Mouse (Mus musculus) hematopoietic multipotent progenitor cell, adult 10-12 weeks (in vitro differentiated cells): ENCODE measurements around the gene Pld1. TPM values are rescaled to one million over a fixed set of nuclear protein-coding genes. Genes with fewer than 3 reads are reported as not detected.

Experiments
- polyA plus RNA-seq: library from polyadenylated mRNA; stranded (reverse); fragments of >175 nt; gene quantifications from 2 replicates; pipeline ENCODE4 v1.2.3, GENCODE M21; 2012; ENCODE audit warnings: low replicate concordance

Gene Pld1
- 0.15 and 0.21 TPM in 2 replicates for polyA plus RNA-seq

GRCm38 (mm10) chr3:27938381-27939323 lies at the start of gene Pld1:
Pld1 (plus strand) TSS chr3:27938695.

DNA sequence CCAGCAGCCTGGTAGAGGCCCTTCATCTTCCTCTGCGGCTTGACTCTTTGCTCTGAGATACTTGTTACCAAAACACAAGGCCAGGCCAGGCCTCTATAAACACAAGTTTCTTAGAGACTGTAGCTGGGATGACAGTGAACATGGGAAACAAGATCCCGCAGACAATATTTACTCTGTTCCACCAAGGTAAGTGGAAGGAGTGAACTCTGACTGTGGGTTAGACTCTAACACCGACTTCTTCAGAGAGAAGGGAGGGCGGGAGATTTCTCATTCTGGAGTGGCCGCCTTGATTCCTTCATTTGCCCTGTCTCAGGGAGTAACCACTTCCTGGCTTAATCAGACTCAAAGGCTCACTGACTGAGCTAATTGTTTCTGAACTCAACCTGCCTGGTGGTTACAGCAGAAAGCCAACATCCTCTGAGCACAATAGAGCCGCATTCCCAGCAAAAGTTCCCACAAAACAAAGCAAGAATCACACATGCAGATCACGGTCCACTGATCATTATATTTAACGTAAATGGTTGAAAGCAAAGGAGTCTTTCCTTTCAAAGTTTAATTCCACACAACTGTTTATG lies 42.1 kb upstream of the Pld1 start, which contains the start of gene Tmem212:
TSS of gene Tmem212 (minus strand) at position 51 of the 575 bp plus-strand sequence.

Other genes starting within 250 kb of the Pld1 start
- 4.1 and 8.4 TPM in 2 replicates for gene Fndc3b, start 227.4 kb upstream of the Pld1 start, polyA plus RNA-seq
- gene Tmem212, start 42.3 kb upstream of the Pld1 start, polyA plus RNA-seq, result not detected in 2 replicates